Mouse (Mus musculus): Measurements from ENCODE around the gene Rgl3. TPM values are rescaled to one million over a fixed set of nuclear protein-coding genes. Genes with fewer than 3 reads are reported as not detected.

Rgl3 gene
- polyA plus RNA-seq, 2 experiments = 0.19 to 0.27 TPM

DNA sequence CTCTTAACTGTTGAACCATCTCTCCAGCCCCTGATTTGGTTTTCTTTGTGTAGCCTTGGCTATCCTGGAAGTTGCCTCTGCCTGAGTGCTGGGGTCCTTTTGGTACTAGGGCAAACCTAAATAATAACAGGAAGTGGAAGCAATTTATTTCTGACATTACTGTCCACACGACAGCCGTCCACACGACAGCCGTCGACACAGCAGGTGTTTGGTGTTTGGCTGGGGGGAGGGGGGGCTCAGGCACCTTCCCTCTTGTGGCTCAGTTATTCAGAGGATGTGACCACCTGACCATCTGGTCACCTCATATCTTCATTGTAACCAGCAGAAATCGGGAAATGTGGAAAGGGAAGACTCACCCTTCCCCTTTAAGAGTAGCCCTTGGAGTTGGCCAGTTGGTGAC lies 20.4 kb downstream of the Rgl3 start:
- ATAC-seq (ENCODE audit: insufficient read depth) = no peak
- Histone ChIP-seq H3K27ac (no peak overlapping the region), H3K4me3 (ENCODE audit: insufficient read depth in 1 of 2, low read depth in 2 of 2, low read length in 2 of 2) (no peak overlapping the region), H3K4me1 (replicated peaks; ENCODE audit: control insufficient read depth in 2 of 2, insufficient read depth in 2 of 2, low read length in 1 of 2) (peaks cover 4 to 5% of the 10 kb centered on the region in 2 experiments), H3K36me3 (replicated peaks; ENCODE audit: control insufficient read depth, insufficient read depth, low read depth) (no peaks in the 10 kb centered on the region), H3K9ac (replicated peaks) (no peak overlapping the region), H3K9me3 (ENCODE audit: control insufficient read depth, low read length) (no peaks in the 10 kb centered on the region), H3K4me2 (ENCODE audit: low read depth) (no peak overlapping the region), H3K27me3 (ENCODE audit: control insufficient read depth, insufficient read depth, low read length) (no peaks in the 10 kb centered on the region)
- 29% methylated on average over 6 of the region's 6 CpGs for WGBS (ENCODE audit: insufficient replicate concordance)
- DNase-seq (ENCODE audit: low read depth in 3 of 3, low spot score in 3 of 3) = no peak
- TF ChIP-seq CTCF (IDR thresholded peaks at IDR 0.05; ENCODE audit: low read depth) = no peak
- TF ChIP-seq EP300 (IDR thresholded peaks at IDR 0.05; ENCODE audit: low read depth) = no peak

- Histone ChIP-seq H3K4me1 (replicated peaks; ENCODE audit: control insufficient read depth in 2 of 2, insufficient read depth in 2 of 2, low read length in 1 of 2) (peaks cover 13 to 24% of the 10 kb centered on the region in 2 experiments), H3K4me2 (ENCODE audit: low read depth) (peak within 1 kb of the TSS; percentile 71), H3K9me3 (ENCODE audit: control insufficient read depth, low read length) (no peaks in the 10 kb centered on the region), H3K27ac (peak within 1 kb of the TSS; percentile 95), H3K36me3 (replicated peaks; ENCODE audit: control insufficient read depth, insufficient read depth, low read depth) (peaks cover 37% of the 10 kb centered on the region), H3K9ac (replicated peaks) (peak within 1 kb of the TSS; percentile 99), H3K4me3 (ENCODE audit: insufficient read depth in 1 of 2, low read depth in 2 of 2, low read length in 2 of 2) (peak within 1 kb of the TSS; percentile 93 to 94), H3K27me3 (ENCODE audit: control insufficient read depth, insufficient read depth, low read length) (no peaks in the 10 kb centered on the region)
- ATAC-seq (ENCODE audit: insufficient read depth) = peak; percentile 69
- 0 out of 2 replicates have a peak, but pooled peaks have one; percentile 3 for TF ChIP-seq CTCF (IDR thresholded peaks at IDR 0.05; ENCODE audit: low read depth)
- peak; percentile 48; the same call in 1 of the 2 replicates for TF ChIP-seq EP300 (IDR thresholded peaks at IDR 0.05; ENCODE audit: low read depth)
- 7% methylated on average over 8 of the region's 8 CpGs for WGBS (ENCODE audit: insufficient replicate concordance)
- peak; percentile 80 to 81 (median 81) for DNase-seq (ENCODE audit: low read depth in 3 of 3, low spot score in 3 of 3)
These were observed 25.8 kb downstream of the Rgl3 start, which contains the start of gene Epor for GRCm38 (mm10) chr9:21963417-21963816. Gene Epor (minus strand): TSS chr9:21963506.

- no peaks in the 10 kb centered on the region for H3K9me3 ChIP-seq (ENCODE audit: control insufficient read depth, low read length)
- peak overlapping the region; percentile 93 to 94 for H3K4me3 ChIP-seq (ENCODE audit: insufficient read depth in 1 of 2, low read depth in 2 of 2, low read length in 2 of 2)
- TF ChIP-seq CTCF (IDR thresholded peaks at IDR 0.05; ENCODE audit: low read depth) (peak; percentile 57), EP300 (IDR thresholded peaks at IDR 0.05; ENCODE audit: low read depth) (peak; percentile 94)
- no peaks in the 10 kb centered on the region for H3K27me3 ChIP-seq (ENCODE audit: control insufficient read depth, insufficient read depth, low read length)
- under 1% methylated on average over 34 of the region's 34 CpGs for WGBS (ENCODE audit: insufficient replicate concordance)
- H3K36me3 ChIP-seq (replicated peaks; ENCODE audit: control insufficient read depth, insufficient read depth, low read depth) = peaks cover 44% of the 10 kb centered on the region
- ATAC-seq (ENCODE audit: insufficient read depth) = peak; percentile 90
- peak overlapping the region; percentile 71 for H3K4me2 ChIP-seq (ENCODE audit: low read depth)
- peak; percentile 95 to 97 (median 96) for DNase-seq (ENCODE audit: low read depth in 3 of 3, low spot score in 3 of 3)
- H3K4me1 ChIP-seq (replicated peaks; ENCODE audit: control insufficient read depth in 2 of 2, insufficient read depth in 2 of 2, low read length in 1 of 2) = peaks cover 13 to 24% of the 10 kb centered on the region in 2 experiments
- peak overlapping the region; percentile 99 for H3K9ac ChIP-seq (replicated peaks)
- peak overlapping the region; percentile 95 for H3K27ac ChIP-seq
These were observed 26.7 kb downstream of the Rgl3 start for GRCm38 (mm10) chr9:21962416-21963059.

GRCm38 (mm10) chr9:21962010-21962409 lies 27.2 kb downstream of the Rgl3 start:
- DNase-seq (ENCODE audit: low read depth in 3 of 3, low spot score in 3 of 3) = no peak
- peak overlapping the region; percentile 68 to 94 for H3K4me3 ChIP-seq (ENCODE audit: insufficient read depth in 1 of 2, low read depth in 2 of 2, low read length in 2 of 2)
- peak overlapping the region; percentile 89 for H3K9ac ChIP-seq (replicated peaks)
- WGBS (ENCODE audit: insufficient replicate concordance) = 0% methylated on average over 15 of the region's 15 CpGs
- peak overlapping the region; percentile 75 for H3K27ac ChIP-seq
- H3K36me3 ChIP-seq (replicated peaks; ENCODE audit: control insufficient read depth, insufficient read depth, low read depth) = peaks cover 45% of the 10 kb centered on the region
- ATAC-seq (ENCODE audit: insufficient read depth) = peak; percentile 10; the same call in 1 of the 2 replicates
- H3K9me3 ChIP-seq (ENCODE audit: control insufficient read depth, low read length) = no peaks in the 10 kb centered on the region
- peaks cover 13 to 24% of the 10 kb centered on the region in 2 experiments for H3K4me1 ChIP-seq (replicated peaks; ENCODE audit: control insufficient read depth in 2 of 2, insufficient read depth in 2 of 2, low read length in 1 of 2)
- no peaks in the 10 kb centered on the region for H3K27me3 ChIP-seq (ENCODE audit: control insufficient read depth, insufficient read depth, low read length)
- no peak for TF ChIP-seq EP300 (IDR thresholded peaks at IDR 0.05; ENCODE audit: low read depth)
- TF ChIP-seq CTCF (IDR thresholded peaks at IDR 0.05; ENCODE audit: low read depth) = 0 out of 2 replicates have a peak, but pooled peaks have one; percentile 7
- peak overlapping the region; percentile 71 for H3K4me2 ChIP-seq (ENCODE audit: low read depth)

- DNase-seq (ENCODE audit: low read depth in 3 of 3, low spot score in 3 of 3) (no peak), ATAC-seq (ENCODE audit: insufficient read depth) (no peak)
- H3K9ac ChIP-seq (replicated peaks) = peak overlapping the region; percentile 89
- no peaks in the 10 kb centered on the region for H3K27me3 ChIP-seq (ENCODE audit: control insufficient read depth, insufficient read depth, low read length)
- no peaks in the 10 kb centered on the region for H3K9me3 ChIP-seq (ENCODE audit: control insufficient read depth, low read length)
- peak overlapping the region; percentile 68 to 94 for H3K4me3 ChIP-seq (ENCODE audit: insufficient read depth in 1 of 2, low read depth in 2 of 2, low read length in 2 of 2)
- H3K4me2 ChIP-seq (ENCODE audit: low read depth) = peak overlapping the region; percentile 71
- peaks cover 13 to 24% of the 10 kb centered on the region in 2 experiments for H3K4me1 ChIP-seq (replicated peaks; ENCODE audit: control insufficient read depth in 2 of 2, insufficient read depth in 2 of 2, low read length in 1 of 2)
- under 1% methylated on average over 35 of the region's 35 CpGs for WGBS (ENCODE audit: insufficient replicate concordance)
- peak overlapping the region; percentile 75 for H3K27ac ChIP-seq
- TF ChIP-seq CTCF (IDR thresholded peaks at IDR 0.05; ENCODE audit: low read depth) (peak; percentile 33; the same call in 1 of the 2 replicates), EP300 (IDR thresholded peaks at IDR 0.05; ENCODE audit: low read depth) (no peak)
- peaks cover 45% of the 10 kb centered on the region for H3K36me3 ChIP-seq (replicated peaks; ENCODE audit: control insufficient read depth, insufficient read depth, low read depth)
These were observed 27.8 kb downstream of the Rgl3 start for GRCm38 (mm10) chr9:21961366-21961980.
